Mouse (Mus musculus): Measurements from ENCODE around the gene Kif11.

Gene Kif11

GRCm38 (mm10) chr19:37375755-37376615 lies at the start of gene Kif11:
Kif11 (plus strand) TSS chr19:37376403.
- peak; percentile 98 for DNase-seq

GRCm38 (mm10) chr19:37327216-37327615 lies 49.0 kb upstream of the Kif11 start:
- DNase-seq = no peak

GRCm38 (mm10) chr19:37332726-37333125 lies 43.5 kb upstream of the Kif11 start:
- DNase-seq = no peak

GRCm38 (mm10) chr19:37333357-37333756 lies 42.8 kb upstream of the Kif11 start:
- no peak for DNase-seq

GRCm38 (mm10) chr19:37335392-37335791 lies 40.8 kb upstream of the Kif11 start:
- no peak for DNase-seq

- DNase-seq = no peak
Measured at GRCm38 (mm10) chr19:37337752-37338151, 38.5 kb upstream of the Kif11 start, which contains the start of gene Ide. Ide (minus strand) TSS chr19:37337852.

- no peak for DNase-seq
Measured at GRCm38 (mm10) chr19:37340495-37340894, 35.7 kb upstream of the Kif11 start.

GRCm38 (mm10) chr19:37340931-37341330 lies 35.3 kb upstream of the Kif11 start:
- DNase-seq = no peak

GRCm38 (mm10) chr19:37343899-37344298 lies 32.3 kb upstream of the Kif11 start:
- no peak for DNase-seq

GRCm38 (mm10) chr19:37346258-37346657 lies 29.9 kb upstream of the Kif11 start:
- DNase-seq = no peak

GRCm38 (mm10) chr19:37348331-37348730 lies 27.9 kb upstream of the Kif11 start:
- DNase-seq = no peak

- no peak for DNase-seq
Measured at GRCm38 (mm10) chr19:37348952-37349351, 27.3 kb upstream of the Kif11 start.

GRCm38 (mm10) chr19:37352756-37353155 lies 23.4 kb upstream of the Kif11 start:
- DNase-seq = no peak

GRCm38 (mm10) chr19:37353331-37353730 lies 22.9 kb upstream of the Kif11 start:
- DNase-seq = no peak

GRCm38 (mm10) chr19:37360044-37360443 lies 16.2 kb upstream of the Kif11 start:
- DNase-seq = no peak

GRCm38 (mm10) chr19:37362545-37362944 lies 13.7 kb upstream of the Kif11 start:
- no peak for DNase-seq

- no peak for DNase-seq
Measured at GRCm38 (mm10) chr19:37363128-37363939, 12.9 kb upstream of the Kif11 start.

GRCm38 (mm10) chr19:37368990-37369389 lies 7.2 kb upstream of the Kif11 start:
- no peak for DNase-seq

GRCm38 (mm10) chr19:37369921-37370320 lies 6.3 kb upstream of the Kif11 start:
- DNase-seq = peak; percentile 39

GRCm38 (mm10) chr19:37370356-37370755 lies 5.8 kb upstream of the Kif11 start:
- peak; percentile 84 for DNase-seq

- DNase-seq = peak; percentile 36
Measured at GRCm38 (mm10) chr19:37374941-37375754, 1.1 kb upstream of the Kif11 start.

GRCm38 (mm10) chr19:37376841-37377240 lies 638 bp downstream of the Kif11 start:
- no peak for DNase-seq
